Mouse (Mus musculus) hindbrain, postnatal 0 days (tissue): ENCODE measurements around the gene Gm11127. TPM values are rescaled to one million over a fixed set of nuclear protein-coding genes. Genes with fewer than 3 reads are reported as not detected.
"Not testable (repeated sequence)": the region's sequence is repeated elsewhere in the genome, so short reads cannot be mapped to it uniquely, and the experiment has no call there.

Source experiments
- ATAC-seq: fragments of 200-750 bp; cut with Nextera tagmentation; 2 replicates; pipeline ENCODE4 v1.8.0; 2017; ENCODE audit warnings: mild to moderate bottlenecking, moderate TSS enrichment, moderate library complexity
- DNase-seq: peaks from one replicate; pipeline ENCODE4 v3.0.0-alpha.2; 2015; ENCODE audit warnings: low spot score
- H3K27ac ChIP-seq: fragments of 300-500 bp; sonication (generic); 2 replicates; pipeline ENCODE4 v1.5.1; 2014; ENCODE audit warnings: mild to moderate bottlenecking
- H3K27me3 ChIP-seq: fragments of 300-500 bp; sonication (generic); 2 replicates; pipeline ENCODE4 v1.6.1; 2014; ENCODE audit warnings: low read length, mixed read lengths; ENCODE audit not compliant: insufficient read depth
- H3K36me3 ChIP-seq: fragments of 300-500 bp; sonication (generic); 2 replicates; pipeline ENCODE4 v1.6.1; 2014; ENCODE audit warnings: low read length, mixed read lengths; ENCODE audit not compliant: insufficient read depth
- H3K4me1 ChIP-seq: fragments of 300-500 bp; sonication (generic); 2 replicates; pipeline ENCODE4 v1.6.1; 2014; ENCODE audit warnings: antibody characterized with exemption, low read length, mixed read lengths; ENCODE audit not compliant: insufficient read depth
- H3K4me2 ChIP-seq: fragments of 300-500 bp; sonication (generic); 2 replicates; pipeline ENCODE4 v1.6.1; 2014; ENCODE audit warnings: low read depth, mild to moderate bottlenecking, low read length, moderate library complexity, mixed read lengths
- H3K4me3 ChIP-seq: fragments of 300-500 bp; sonication (generic); 2 replicates; pipeline ENCODE4 v1.5.1; 2014; ENCODE audit warnings: low read length
- H3K9ac ChIP-seq: fragments of 300-500 bp; sonication (generic); replicated peaks from 2 replicates; pipeline ENCODE4 v1.6.1; 2014; ENCODE audit warnings: mild to moderate bottlenecking, low read length, moderate library complexity, mixed read lengths
- H3K9me3 ChIP-seq: fragments of 300-500 bp; sonication (generic); 2 replicates; pipeline ENCODE4 v1.6.1; 2016; ENCODE audit warnings: low read length, mixed read lengths
- CTCF ChIP-seq: IDR thresholded peaks from 2 replicates; pipeline ENCODE4 v1.5.1; 2016; ENCODE audit warnings: antibody characterized with exemption, control low read depth, low read depth
- WGBS: fragments of 180-500 bp; shearing (Covaris S2); extraction: QIAGEN DNeasy Blood & Tissue Kit; methylation state at CpG from one replicate; pipeline ENCODE4 v1.1.7; 2014; 5-methylcytosine and 5-hydroxymethylcytosine counted together
- polyA plus RNA-seq: library from polyadenylated mRNA; unstranded; fragments of >200 nt; fragmentation: Nextera tagmentation; extraction: Ambion mirVana; gene quantifications from 2 replicates; pipeline ENCODE4 v1.2.1, GENCODE M21; 2015
- total RNA-seq: library from RNA; depleted of rRNA; stranded (reverse); fragments of >200 nt; gene quantifications from 2 replicates; pipeline ENCODE4 v1.2.3, GENCODE M21; 2014; rRNA removed

Gm11127 gene
- total RNA-seq, result not detected in 2 replicates
- polyA plus RNA-seq, result not detected in 2 replicates

GRCm38 (mm10) chr17:36058362-36058761 lies at the start of gene Gm11127:
TSS of gene Gm11127 (minus strand) at chr17:36058371.
- H3K4me3 ChIP-seq, ATAC-seq, H3K4me2 ChIP-seq, H3K27ac ChIP-seq, H3K27me3 ChIP-seq, H3K9ac ChIP-seq, H3K9me3 ChIP-seq, H3K36me3 ChIP-seq, DNase-seq, H3K4me1 ChIP-seq: not testable (repeated sequence)
- WGBS, result 68% methylated on average over 1 of the region's 1 CpGs

- H3K36me3 ChIP-seq, H3K4me3 ChIP-seq, ATAC-seq, DNase-seq, H3K9ac ChIP-seq, H3K27ac ChIP-seq, H3K4me2 ChIP-seq, H3K9me3 ChIP-seq, H3K27me3 ChIP-seq, H3K4me1 ChIP-seq: not testable (repeated sequence)
- 69% methylated on average over 11 of the region's 12 CpGs for WGBS
Measured at GRCm38 (mm10) chr17:36102091-36102490, 43.9 kb upstream of the Gm11127 start.

- DNase-seq, H3K9ac ChIP-seq, H3K27me3 ChIP-seq, H3K4me1 ChIP-seq, H3K36me3 ChIP-seq, H3K4me3 ChIP-seq, H3K9me3 ChIP-seq, H3K4me2 ChIP-seq, ATAC-seq, H3K27ac ChIP-seq: not testable (repeated sequence)
- WGBS, result 42% methylated on average over 2 of the region's 2 CpGs
Measured at GRCm38 (mm10) chr17:36099603-36100002, 41.4 kb upstream of the Gm11127 start.

- H3K9ac ChIP-seq, result no peak overlapping the region
- DNase-seq (no peak), ATAC-seq (no peak)
- H3K4me1 ChIP-seq, result no peaks in the 10 kb centered on the region
- TF ChIP-seq CTCF, result no peak
- whole genome bisulfite sequencing, result 22% methylated on average over 3 of the region's 3 CpGs
- H3K36me3 ChIP-seq, result no peaks in the 10 kb centered on the region
- H3K9me3 ChIP-seq, result no peaks in the 10 kb centered on the region
- H3K27ac ChIP-seq, result no peak overlapping the region
- no peak overlapping the region for H3K4me3 ChIP-seq
- no peaks in the 10 kb centered on the region for H3K27me3 ChIP-seq
- no peak overlapping the region for H3K4me2 ChIP-seq
Measured at GRCm38 (mm10) chr17:36093936-36094335, 35.8 kb upstream of the Gm11127 start.

GRCm38 (mm10) chr17:36092520-36092919 lies 34.3 kb upstream of the Gm11127 start:
- H3K4me2 ChIP-seq, ATAC-seq, H3K27me3 ChIP-seq, DNase-seq, H3K9me3 ChIP-seq, H3K4me3 ChIP-seq, H3K9ac ChIP-seq, H3K27ac ChIP-seq, H3K36me3 ChIP-seq, H3K4me1 ChIP-seq: not testable (repeated sequence)

GRCm38 (mm10) chr17:36091933-36092332 lies 33.8 kb upstream of the Gm11127 start:
- not testable (repeated sequence) for H3K4me2 ChIP-seq, ATAC-seq, H3K36me3 ChIP-seq, H3K9me3 ChIP-seq, H3K27ac ChIP-seq, H3K4me1 ChIP-seq, H3K4me3 ChIP-seq, H3K9ac ChIP-seq, DNase-seq, H3K27me3 ChIP-seq
- no CpG with 5 or more reads among the region's 2 CpGs for WGBS

- not testable (repeated sequence) for H3K4me2 ChIP-seq, H3K27me3 ChIP-seq, DNase-seq, ATAC-seq, H3K9me3 ChIP-seq, H3K27ac ChIP-seq, H3K9ac ChIP-seq, H3K4me3 ChIP-seq, H3K36me3 ChIP-seq, H3K4me1 ChIP-seq
- 81% methylated on average over 1 of the region's 1 CpGs for WGBS
Measured at GRCm38 (mm10) chr17:36085976-36086375, 27.8 kb upstream of the Gm11127 start.
